Mouse (Mus musculus) liver, adult 2 months (tissue): ENCODE measurements around the gene Olfr156.
"Not testable (repeated sequence)": the region's sequence is repeated elsewhere in the genome, so short reads cannot be mapped to it uniquely, and the experiment has no call there.

ENCODE experiments used
- CTCF ChIP-seq: fragments of 200-500 bp; IDR thresholded peaks from 2 replicates; pipeline ENCODE4 v1.5.1; 2011; ENCODE audit warnings: low read depth, low read length, control low read depth
- POLR2A ChIP-seq: fragments of 200-500 bp; IDR thresholded peaks from 2 replicates; pipeline ENCODE4 v1.6.1; 2011; ENCODE audit warnings: low read length, control low read depth; ENCODE audit not compliant: insufficient read depth; ENCODE audit errors: extremely low read depth

DNA sequence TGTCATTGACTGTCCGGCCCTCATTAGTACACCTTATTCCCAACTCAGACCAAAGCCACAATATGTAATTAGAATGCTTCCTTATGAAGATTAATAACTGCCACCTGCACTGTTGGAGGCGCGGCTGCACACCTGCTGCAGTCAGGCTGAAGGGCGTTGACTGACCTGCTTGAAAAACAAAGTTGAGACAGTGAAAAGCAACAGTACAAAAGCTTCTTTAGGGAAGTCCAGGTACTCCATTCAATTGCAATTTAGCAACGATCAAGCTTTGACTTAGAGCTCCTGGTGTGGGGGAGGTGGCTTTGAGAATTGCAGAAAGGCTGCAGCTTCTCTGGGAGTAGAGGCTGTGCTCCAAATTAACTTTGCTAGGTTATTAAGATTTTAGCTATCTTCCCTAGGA, 27.9 kb downstream of the Olfr156 start:
- not testable (repeated sequence) for TF ChIP-seq CTCF, POLR2A
